Mouse (Mus musculus) small intestine, adult 2 months (tissue): ENCODE measurements around the gene Scrn3.

Experiments
- CTCF ChIP-seq: fragments of 200-500 bp; IDR thresholded peaks from 2 replicates; pipeline ENCODE4 v1.5.1; 2012; ENCODE audit warnings: low read depth, mild to moderate bottlenecking, control low read depth, inconsistent platforms, low read length, moderate library complexity, mixed read lengths; ENCODE audit not compliant: insufficient replicate concordance, insufficient read length; ENCODE audit errors: extremely low read depth
- POLR2A ChIP-seq: fragments of 200-500 bp; IDR thresholded peaks from 2 replicates; pipeline ENCODE4 v1.6.1; 2012; ENCODE audit warnings: low read depth, mild to moderate bottlenecking, control low read depth, inconsistent platforms, low read length, moderate library complexity

DNA sequence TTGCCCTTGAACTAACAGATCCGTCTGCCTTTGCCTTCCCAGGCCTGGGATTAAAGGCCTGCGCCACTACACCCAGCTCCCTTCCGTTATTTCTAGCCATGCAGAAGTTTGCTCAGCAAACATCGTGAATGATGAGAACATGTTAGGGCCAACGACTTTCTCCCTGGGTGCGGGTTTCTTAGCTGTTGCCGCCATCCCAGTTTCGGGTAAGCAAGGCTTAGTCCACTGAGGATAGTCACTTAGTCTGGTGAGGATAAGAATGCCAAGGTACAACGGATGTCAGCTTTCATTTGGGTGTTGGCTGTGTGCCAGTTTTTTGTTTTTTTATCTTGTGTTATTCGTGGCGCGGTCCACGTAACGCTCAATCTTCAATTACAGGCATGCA, 708 bp downstream of the Scrn3 start:
- no peak for TF ChIP-seq POLR2A
- no peak for TF ChIP-seq CTCF
